Mouse (Mus musculus) cerebellum, adult 11-12 months (tissue): Measurements from ENCODE around the gene Arl15.

Experiments used
- DNase-seq: peaks from one replicate; pipeline ENCODE4 v3.0.0; 2022

Arl15 gene

GRCm38 (mm10) chr13:113802571-113802970, 8.3 kb downstream of the Arl15 start:
- DNase-seq: no peak

GRCm38 (mm10) chr13:113811141-113811540, 16.8 kb downstream of the Arl15 start:
- DNase-seq: no peak

- DNase-seq: no peak
These were observed 17.7 kb downstream of the Arl15 start for GRCm38 (mm10) chr13:113811910-113812592.

GRCm38 (mm10) chr13:113812593-113812975, 18.3 kb downstream of the Arl15 start:
- DNase-seq: no peak

GRCm38 (mm10) chr13:113814121-113814520, 19.8 kb downstream of the Arl15 start:
- no peak for DNase-seq

GRCm38 (mm10) chr13:113815697-113816420, 21.6 kb downstream of the Arl15 start:
- DNase-seq: no peak

- no peak for DNase-seq
These were observed 22.1 kb downstream of the Arl15 start for GRCm38 (mm10) chr13:113816421-113816810.

GRCm38 (mm10) chr13:113819006-113819405, 24.7 kb downstream of the Arl15 start:
- DNase-seq: no peak

- DNase-seq: no peak
These were observed 25.9 kb downstream of the Arl15 start for GRCm38 (mm10) chr13:113820176-113820575.

- DNase-seq: no peak
These were observed 27.6 kb downstream of the Arl15 start for GRCm38 (mm10) chr13:113821891-113822290.

GRCm38 (mm10) chr13:113824027-113824426, 29.7 kb downstream of the Arl15 start:
- DNase-seq: no peak

- DNase-seq: no peak
These were observed 34.3 kb downstream of the Arl15 start for GRCm38 (mm10) chr13:113828633-113829032.

- DNase-seq: no peak
These were observed 34.8 kb downstream of the Arl15 start for GRCm38 (mm10) chr13:113829079-113829478.

GRCm38 (mm10) chr13:113830805-113831204, 36.5 kb downstream of the Arl15 start:
- DNase-seq: no peak

GRCm38 (mm10) chr13:113832947-113833346, 38.6 kb downstream of the Arl15 start:
- no peak for DNase-seq

GRCm38 (mm10) chr13:113835921-113836320, 41.6 kb downstream of the Arl15 start:
- DNase-seq: no peak

GRCm38 (mm10) chr13:113838601-113839576, 44.6 kb downstream of the Arl15 start:
- no peak for DNase-seq

- no peak for DNase-seq
These were observed 46.1 kb downstream of the Arl15 start for GRCm38 (mm10) chr13:113840421-113840820.

GRCm38 (mm10) chr13:113842411-113843309, 48.4 kb downstream of the Arl15 start:
- DNase-seq: no peak

GRCm38 (mm10) chr13:113843310-113843649, 49.0 kb downstream of the Arl15 start:
- DNase-seq: no peak

GRCm38 (mm10) chr13:113843901-113844300, 49.6 kb downstream of the Arl15 start:
- no peak for DNase-seq

GRCm38 (mm10) chr13:113844717-113845116, 50.4 kb downstream of the Arl15 start:
- DNase-seq: no peak
